Mouse (Mus musculus): ENCODE data around the gene Ift81. TPM values are rescaled to one million over a fixed set of nuclear protein-coding genes. Genes with fewer than 3 reads are reported as not detected.

Gene Ift81
- polyA plus RNA-seq, 2 experiments: 0.93 to 2.2 TPM

GRCm38 (mm10) chr5:122547810-122548209 is 66.5 kb downstream of the Ift81 start:
- peaks cover 0 to 12% of the 10 kb centered on the region in 2 experiments; a peak in 2 of 4 replicates for H3K4me1 ChIP-seq (replicated peaks; ENCODE audit: control insufficient read depth in 2 of 2, insufficient read depth in 2 of 2, low read length in 1 of 2)
- H3K9me3 ChIP-seq (ENCODE audit: control insufficient read depth, low read length): no peaks in the 10 kb centered on the region
- TF ChIP-seq EP300 (IDR thresholded peaks at IDR 0.05; ENCODE audit: low read depth): no peak
- no peak for TF ChIP-seq CTCF (IDR thresholded peaks at IDR 0.05; ENCODE audit: low read depth)
- no peak overlapping the region for H3K4me3 ChIP-seq (ENCODE audit: insufficient read depth in 1 of 2, low read depth in 2 of 2, low read length in 2 of 2)
- no peaks in the 10 kb centered on the region for H3K27me3 ChIP-seq (ENCODE audit: control insufficient read depth, insufficient read depth, low read length)
- H3K4me2 ChIP-seq (ENCODE audit: low read depth): no peak overlapping the region
- H3K9ac ChIP-seq (replicated peaks): no peak overlapping the region
- DNase-seq (ENCODE audit: low read depth in 3 of 3, low spot score in 3 of 3): no peak
- no peaks in the 10 kb centered on the region for H3K36me3 ChIP-seq (replicated peaks; ENCODE audit: control insufficient read depth, insufficient read depth, low read depth)
- 58% methylated on average over 6 of the region's 6 CpGs for WGBS (ENCODE audit: insufficient replicate concordance)
- no peak overlapping the region for H3K27ac ChIP-seq
- ATAC-seq (ENCODE audit: insufficient read depth): no peak

- peak in 1 of 3 experiments; percentile 30 for DNase-seq (ENCODE audit: low read depth in 3 of 3, low spot score in 3 of 3)
- Histone ChIP-seq H3K9ac (replicated peaks) (no peak overlapping the region), H3K27me3 (ENCODE audit: control insufficient read depth, insufficient read depth, low read length) (no peaks in the 10 kb centered on the region), H3K4me1 (replicated peaks; ENCODE audit: control insufficient read depth in 2 of 2, insufficient read depth in 2 of 2, low read length in 1 of 2) (peaks cover 0 to 12% of the 10 kb centered on the region in 2 experiments; a peak in 2 of 4 replicates), H3K27ac (no peak overlapping the region), H3K4me2 (ENCODE audit: low read depth) (no peak overlapping the region), H3K4me3 (ENCODE audit: insufficient read depth in 1 of 2, low read depth in 2 of 2, low read length in 2 of 2) (no peak overlapping the region), H3K36me3 (replicated peaks; ENCODE audit: control insufficient read depth, insufficient read depth, low read depth) (no peaks in the 10 kb centered on the region), H3K9me3 (ENCODE audit: control insufficient read depth, low read length) (no peaks in the 10 kb centered on the region)
- 17% methylated on average over 7 of the region's 7 CpGs for WGBS (ENCODE audit: insufficient replicate concordance)
- ATAC-seq (ENCODE audit: insufficient read depth): no peak
- TF ChIP-seq CTCF (IDR thresholded peaks at IDR 0.05; ENCODE audit: low read depth) (peak; percentile 35; the same call in 1 of the 2 replicates), EP300 (IDR thresholded peaks at IDR 0.05; ENCODE audit: low read depth) (no peak)
Observed at GRCm38 (mm10) chr5:122547251-122547714, 67.0 kb downstream of the Ift81 start.

- no peak for DNase-seq (ENCODE audit: low read depth in 3 of 3, low spot score in 3 of 3)
- no peak overlapping the region for H3K27ac ChIP-seq
- 59% methylated on average over 6 of the region's 6 CpGs for WGBS (ENCODE audit: insufficient replicate concordance)
- TF ChIP-seq EP300 (IDR thresholded peaks at IDR 0.05; ENCODE audit: low read depth): no peak
- TF ChIP-seq CTCF (IDR thresholded peaks at IDR 0.05; ENCODE audit: low read depth): no peak
- H3K4me2 ChIP-seq (ENCODE audit: low read depth): no peak overlapping the region
- no peak overlapping the region for H3K4me3 ChIP-seq (ENCODE audit: insufficient read depth in 1 of 2, low read depth in 2 of 2, low read length in 2 of 2)
- peaks cover 0 to 6% of the 10 kb centered on the region in 2 experiments; a peak in 2 of 4 replicates for H3K4me1 ChIP-seq (replicated peaks; ENCODE audit: control insufficient read depth in 2 of 2, insufficient read depth in 2 of 2, low read length in 1 of 2)
- no peak for ATAC-seq (ENCODE audit: insufficient read depth)
- no peaks in the 10 kb centered on the region for H3K9me3 ChIP-seq (ENCODE audit: control insufficient read depth, low read length)
- no peaks in the 10 kb centered on the region for H3K27me3 ChIP-seq (ENCODE audit: control insufficient read depth, insufficient read depth, low read length)
- no peaks in the 10 kb centered on the region for H3K36me3 ChIP-seq (replicated peaks; ENCODE audit: control insufficient read depth, insufficient read depth, low read depth)
- no peak overlapping the region for H3K9ac ChIP-seq (replicated peaks)
Observed at GRCm38 (mm10) chr5:122543392-122543791, 70.9 kb downstream of the Ift81 start.

GRCm38 (mm10) chr5:122541871-122542270 is 72.4 kb downstream of the Ift81 start:
- ATAC-seq (ENCODE audit: insufficient read depth) (no peak), DNase-seq (ENCODE audit: low read depth in 3 of 3, low spot score in 3 of 3) (no peak)
- no peak overlapping the region for H3K4me3 ChIP-seq (ENCODE audit: insufficient read depth in 1 of 2, low read depth in 2 of 2, low read length in 2 of 2)
- H3K27me3 ChIP-seq (ENCODE audit: control insufficient read depth, insufficient read depth, low read length): no peaks in the 10 kb centered on the region
- 57% methylated on average over 8 of the region's 8 CpGs for WGBS (ENCODE audit: insufficient replicate concordance)
- peaks cover 0 to 4% of the 10 kb centered on the region in 2 experiments; a peak in 1 of 4 replicates for H3K4me1 ChIP-seq (replicated peaks; ENCODE audit: control insufficient read depth in 2 of 2, insufficient read depth in 2 of 2, low read length in 1 of 2)
- TF ChIP-seq CTCF (IDR thresholded peaks at IDR 0.05; ENCODE audit: low read depth) (no peak), EP300 (IDR thresholded peaks at IDR 0.05; ENCODE audit: low read depth) (no peak)
- no peak overlapping the region for H3K9ac ChIP-seq (replicated peaks)
- H3K4me2 ChIP-seq (ENCODE audit: low read depth): no peak overlapping the region
- H3K27ac ChIP-seq: no peak overlapping the region
- no peaks in the 10 kb centered on the region for H3K9me3 ChIP-seq (ENCODE audit: control insufficient read depth, low read length)
- H3K36me3 ChIP-seq (replicated peaks; ENCODE audit: control insufficient read depth, insufficient read depth, low read depth): no peaks in the 10 kb centered on the region

- Histone ChIP-seq H3K4me2 (ENCODE audit: low read depth) (no peak overlapping the region), H3K4me1 (replicated peaks; ENCODE audit: control insufficient read depth in 2 of 2, insufficient read depth in 2 of 2, low read length in 1 of 2) (peaks cover 0 to 4% of the 10 kb centered on the region in 2 experiments; a peak in 1 of 4 replicates), H3K4me3 (ENCODE audit: insufficient read depth in 1 of 2, low read depth in 2 of 2, low read length in 2 of 2) (no peak overlapping the region), H3K9me3 (ENCODE audit: control insufficient read depth, low read length) (no peaks in the 10 kb centered on the region), H3K27me3 (ENCODE audit: control insufficient read depth, insufficient read depth, low read length) (no peaks in the 10 kb centered on the region), H3K9ac (replicated peaks) (no peak overlapping the region), H3K36me3 (replicated peaks; ENCODE audit: control insufficient read depth, insufficient read depth, low read depth) (no peaks in the 10 kb centered on the region), H3K27ac (no peak overlapping the region)
- 43% methylated on average over 11 of the region's 11 CpGs for WGBS (ENCODE audit: insufficient replicate concordance)
- no peak for DNase-seq (ENCODE audit: low read depth in 3 of 3, low spot score in 3 of 3)
- no peak for ATAC-seq (ENCODE audit: insufficient read depth)
- TF ChIP-seq EP300 (IDR thresholded peaks at IDR 0.05; ENCODE audit: low read depth) (no peak), CTCF (IDR thresholded peaks at IDR 0.05; ENCODE audit: low read depth) (no peak)
Observed at GRCm38 (mm10) chr5:122538077-122538476, 76.2 kb downstream of the Ift81 start.
